Mouse (Mus musculus) heart, postnatal 0 days (tissue): ENCODE measurements around the gene Ly6g6d.
"Not testable (repeated sequence)": the region's sequence is repeated elsewhere in the genome, so short reads cannot be mapped to it uniquely, and the experiment has no call there.

Experiments used
- CTCF ChIP-seq: IDR thresholded peaks from 2 replicates; pipeline ENCODE4 v1.5.1; 2016; ENCODE audit warnings: antibody characterized with exemption, control low read depth, low read depth
- EP300 ChIP-seq: IDR thresholded peaks from 2 replicates; pipeline ENCODE4 v1.6.1; 2016; ENCODE audit warnings: antibody characterized with exemption, low read depth

- TF ChIP-seq CTCF, EP300: not testable (repeated sequence)
Measured at GRCm38 (mm10) chr17:35123287-35123686, 45.4 kb upstream of the Ly6g6d start.
